Mouse (Mus musculus): Measurements from ENCODE around the gene Samd3. TPM values are rescaled to one million over a fixed set of nuclear protein-coding genes. Genes with fewer than 3 reads are reported as not detected.

Gene Samd3
- polyA plus RNA-seq, 1 experiment from 2014 or later, result not detected

DNA sequence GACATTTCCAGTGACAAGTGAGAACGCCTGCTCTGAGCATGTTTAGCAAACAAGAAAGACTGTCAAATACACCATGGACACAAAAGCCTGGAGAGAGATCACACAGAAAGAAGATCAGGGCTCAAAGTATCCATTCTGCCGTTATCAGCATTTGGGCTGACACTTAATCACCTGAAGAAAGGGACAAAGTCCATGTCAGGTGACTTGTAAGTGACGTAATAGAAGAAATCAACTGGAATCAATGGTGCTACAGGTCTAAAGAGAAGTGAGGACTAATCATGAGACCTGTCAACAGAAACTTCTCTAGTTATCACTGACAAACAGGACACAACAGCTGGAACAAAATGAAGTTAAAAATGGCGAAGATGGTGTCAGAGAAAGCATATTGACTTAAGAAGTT lies 91.2 kb downstream of the Samd3 start:
- no peaks in the 10 kb centered on the region for H3K27me3 ChIP-seq
- H3K4me3 ChIP-seq, result no peak overlapping the region
- ATAC-seq (ENCODE audit: low FRiP score, low read depth), result no peak
- 90% methylated on average over 4 of the region's 4 CpGs for WGBS
- H3K9me3 ChIP-seq, result no peaks in the 10 kb centered on the region
- H3K36me3 ChIP-seq, result peaks cover 67% of the 10 kb centered on the region
- H3K27ac ChIP-seq, result no peak overlapping the region
- H3K4me1 ChIP-seq, result no peaks in the 10 kb centered on the region
- H3K4me2 ChIP-seq (replicated peaks), result no peak overlapping the region
- no peak overlapping the region for H3K9ac ChIP-seq

Other genes starting within 250 kb of the Samd3 start
- gene Gm9767, start 151.5 kb upstream of the Samd3 start, polyA plus RNA-seq (2015; fragmentation: Nextera tagmentation; extraction: Ambion mirVana), result 0.55 and 1.4 TPM in 2 replicates
- gene Tmem200a, start 150.7 kb upstream of the Samd3 start, polyA plus RNA-seq (2015; fragmentation: Nextera tagmentation; extraction: Ambion mirVana), result 11.7 and 12.2 TPM in 2 replicates
- gene L3mbtl3, start 146.3 kb downstream of the Samd3 start, polyA plus RNA-seq (2015; fragmentation: Nextera tagmentation; extraction: Ambion mirVana), result 33.1 and 33.7 TPM in 2 replicates